Mouse (Mus musculus) hindbrain, embryonic 11.5 days (tissue): ENCODE results near the gene Prkca. TPM values are rescaled to one million over a fixed set of nuclear protein-coding genes. Genes with fewer than 3 reads are reported as not detected.

Experiments
- polyA plus RNA-seq: library from polyadenylated mRNA; unstranded; fragments of >200 nt; fragmentation: Nextera tagmentation; extraction: Ambion mirVana; gene quantifications from 2 replicates; pipeline ENCODE4 v1.2.1, GENCODE M21; 2014

Prkca gene
- polyA plus RNA-seq, 1 experiment from 2014 or later, result 4.1 TPM

Other genes starting within 250 kb of the Prkca start
- gene Apoh, start 574 bp downstream of the Prkca start, polyA plus RNA-seq, result 0.19 and 0.25 TPM in 2 replicates
- 9.5 and 12.4 TPM in 2 replicates for gene Cep112, start 81.3 kb upstream of the Prkca start, polyA plus RNA-seq